Mouse (Mus musculus) forebrain, embryonic 15.5 days (tissue): ENCODE results near the gene Aqp7. TPM values are rescaled to one million over a fixed set of nuclear protein-coding genes. Genes with fewer than 3 reads are reported as not detected.

Experiments
- ATAC-seq: fragments of 200-750 bp; cut with Nextera tagmentation; replicated peaks from 2 replicates; pipeline ENCODE4 v1.8.0; 2017; ENCODE audit warnings: mild to moderate bottlenecking, moderate TSS enrichment, moderate library complexity
- H3K27ac ChIP-seq: fragments of 300-500 bp; sonication (generic); replicated peaks from 2 replicates; pipeline ENCODE4 v1.5.1; 2015; ENCODE audit warnings: mild to moderate bottlenecking, inconsistent platforms
- H3K27me3 ChIP-seq: fragments of 300-500 bp; sonication (generic); 2 replicates; pipeline ENCODE4 v1.6.1; 2015; ENCODE audit warnings: inconsistent platforms
- H3K36me3 ChIP-seq: fragments of 300-500 bp; sonication (generic); 2 replicates; pipeline ENCODE4 v1.6.1; 2015; ENCODE audit warnings: mild to moderate bottlenecking, inconsistent platforms
- H3K4me1 ChIP-seq: fragments of 300-500 bp; sonication (generic); 2 replicates; pipeline ENCODE4 v1.6.1; 2015; ENCODE audit warnings: inconsistent platforms
- H3K4me2 ChIP-seq: fragments of 300-500 bp; sonication (generic); replicated peaks from 2 replicates; pipeline ENCODE4 v1.6.1; 2015; ENCODE audit warnings: mild to moderate bottlenecking, inconsistent platforms
- H3K4me3 ChIP-seq: fragments of 300-500 bp; sonication (generic); 2 replicates; pipeline ENCODE4 v1.5.1; 2015; ENCODE audit warnings: mild to moderate bottlenecking, inconsistent platforms
- H3K9ac ChIP-seq: fragments of 300-500 bp; sonication (generic); replicated peaks from 2 replicates; pipeline ENCODE4 v1.6.1; 2015; ENCODE audit warnings: mild to moderate bottlenecking, inconsistent platforms
- H3K9me3 ChIP-seq: fragments of 300-500 bp; sonication (generic); 2 replicates; pipeline ENCODE4 v1.6.1; 2016; ENCODE audit warnings: inconsistent platforms
- WGBS: fragments of 180-500 bp; shearing (Covaris S2); methylation state at CpG from one replicate; pipeline ENCODE4 v1.1.7; 2015; ENCODE audit warnings: mixed read lengths; 5-methylcytosine and 5-hydroxymethylcytosine counted together
- polyA plus RNA-seq: library from polyadenylated mRNA; unstranded; fragments of >200 nt; fragmentation: Nextera tagmentation; extraction: Ambion mirVana; gene quantifications from 2 replicates; pipeline ENCODE4 v1.2.1, GENCODE M21; 2015

Aqp7 gene
- not detected in 2 replicates for polyA plus RNA-seq

DNA sequence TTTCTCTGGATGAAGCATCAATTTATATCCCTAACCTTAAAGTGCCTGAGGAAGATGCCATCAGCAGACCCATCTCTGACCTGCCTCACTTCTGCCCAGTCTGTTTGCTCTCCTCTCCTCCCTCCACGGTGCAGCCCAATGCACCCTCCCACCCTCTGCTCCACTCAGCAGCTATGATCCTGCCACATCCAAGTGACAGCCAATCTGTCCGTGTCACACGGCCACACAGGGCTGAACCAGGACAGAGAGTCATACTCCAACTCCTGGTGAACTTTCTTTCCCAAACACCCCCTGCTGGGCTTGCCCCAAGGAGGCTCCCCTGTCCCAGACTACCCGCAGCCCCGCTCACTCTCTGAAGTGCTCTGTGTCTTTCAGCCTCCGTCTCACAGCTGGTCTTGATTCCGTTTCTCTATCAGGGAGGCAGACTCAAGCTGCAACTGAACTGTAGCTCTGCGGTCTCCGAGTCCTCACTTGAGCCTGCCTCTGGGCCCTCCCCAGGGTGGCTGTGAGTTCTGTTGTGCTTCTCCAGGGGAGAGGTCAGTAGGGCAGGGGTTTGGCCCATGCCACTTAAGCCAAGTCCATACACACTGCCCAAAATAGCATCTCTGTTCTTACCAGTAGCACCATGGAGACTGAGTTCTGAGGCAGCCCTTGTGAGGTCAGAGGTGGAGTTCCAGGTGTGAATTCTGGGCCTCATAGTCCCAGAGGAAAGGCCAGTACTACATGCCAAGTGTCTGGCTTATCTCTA lies at the start of gene Aqp7:
Gene Aqp7 (minus strand): TSS at position 616 of the 748 bp plus-strand sequence.
- Histone ChIP-seq H3K36me3 (no peaks in the 10 kb centered on the region), H3K9ac (no peak within 1 kb of the TSS), H3K27me3 (no peaks in the 10 kb centered on the region), H3K9me3 (no peaks in the 10 kb centered on the region), H3K4me3 (no peak within 1 kb of the TSS), H3K4me1 (peaks cover 4% of the 10 kb centered on the region; the same call in 1 of the 2 replicates), H3K4me2 (no peak within 1 kb of the TSS), H3K27ac (no peak within 1 kb of the TSS)
- no peak for ATAC-seq
- WGBS = 52% methylated on average over 9 of the region's 9 CpGs

DNA sequence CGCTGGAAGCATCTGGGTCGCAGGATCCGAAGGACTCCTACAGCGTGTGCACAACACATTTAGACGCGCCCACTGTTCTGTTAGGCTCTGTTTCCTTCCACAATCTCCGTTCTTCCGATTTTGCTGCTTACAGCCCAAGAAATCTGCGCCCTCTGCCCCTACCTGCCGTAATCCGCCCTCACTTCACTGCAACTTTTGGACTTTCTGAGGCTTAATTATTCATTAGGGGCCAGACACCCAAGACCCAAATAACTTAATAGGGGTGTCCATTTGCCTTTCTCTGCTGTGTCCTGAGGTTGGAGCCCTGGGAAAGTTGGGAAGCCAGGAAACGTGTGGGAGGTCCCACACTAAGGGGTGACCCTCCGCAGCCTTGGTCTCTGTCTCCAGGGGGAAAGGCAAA lies 49.4 kb upstream of the Aqp7 start:
- H3K9ac ChIP-seq = no peak overlapping the region
- ATAC-seq = 0 out of 2 replicates have a peak, but pooled peaks have one; percentile 4
- H3K9me3 ChIP-seq = no peaks in the 10 kb centered on the region
- H3K4me2 ChIP-seq = no peak overlapping the region
- WGBS = 47% methylated on average over 13 of the region's 13 CpGs
- H3K27me3 ChIP-seq = peaks cover 18% of the 10 kb centered on the region; the same call in 1 of the 2 replicates
- H3K27ac ChIP-seq = no peak overlapping the region
- H3K4me3 ChIP-seq = peak overlapping the region; percentile 47
- no peaks in the 10 kb centered on the region for H3K36me3 ChIP-seq
- H3K4me1 ChIP-seq = peaks cover 13% of the 10 kb centered on the region

DNA sequence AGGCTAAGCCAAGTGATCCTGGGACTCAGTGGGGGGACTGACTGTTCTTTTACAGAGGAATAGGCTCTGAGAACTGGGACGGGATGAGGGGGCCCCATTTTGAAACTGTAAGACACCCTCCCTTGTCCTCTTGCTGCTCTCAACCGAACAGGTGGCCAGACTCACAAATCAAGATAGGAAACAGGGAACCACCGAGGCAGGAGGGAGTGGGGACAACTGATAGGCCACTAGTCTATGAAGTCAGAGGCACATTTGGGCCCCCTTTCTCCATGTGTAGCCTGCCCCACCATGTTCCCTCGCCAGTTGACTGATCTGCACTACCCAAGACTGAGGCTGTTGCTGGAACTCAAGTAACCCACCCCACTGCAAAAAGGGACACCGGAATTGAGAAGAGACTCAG lies 48.9 kb upstream of the Aqp7 start:
- Histone ChIP-seq H3K4me1 (peaks cover 13% of the 10 kb centered on the region), H3K27me3 (peaks cover 18% of the 10 kb centered on the region; the same call in 1 of the 2 replicates), H3K36me3 (no peaks in the 10 kb centered on the region), H3K4me2 (no peak overlapping the region), H3K9me3 (no peaks in the 10 kb centered on the region), H3K9ac (no peak overlapping the region), H3K27ac (no peak overlapping the region), H3K4me3 (no peak overlapping the region)
- ATAC-seq = no peak
- WGBS = 76% methylated on average over 5 of the region's 5 CpGs

DNA sequence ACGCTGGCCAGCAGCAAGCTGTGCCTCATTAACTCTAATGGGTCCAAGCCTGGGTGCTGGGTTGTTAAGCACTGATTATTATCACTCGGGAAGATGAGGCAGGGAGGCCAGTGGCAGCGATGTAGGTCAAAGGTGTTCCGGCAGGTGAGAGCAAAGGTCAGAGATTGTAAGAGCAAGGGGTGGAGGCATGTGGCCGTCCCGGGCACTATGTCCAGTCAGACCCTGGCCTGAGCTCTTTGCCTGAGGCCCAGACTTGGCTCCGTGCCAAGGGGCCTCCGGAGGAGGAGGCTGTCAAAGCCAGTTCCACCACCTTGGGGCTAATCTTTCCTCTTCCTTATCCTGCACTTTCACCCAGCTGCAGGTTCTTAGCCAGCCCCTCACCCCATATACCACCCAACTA lies 48.2 kb upstream of the Aqp7 start:
- no peaks in the 10 kb centered on the region for H3K9me3 ChIP-seq

DNA sequence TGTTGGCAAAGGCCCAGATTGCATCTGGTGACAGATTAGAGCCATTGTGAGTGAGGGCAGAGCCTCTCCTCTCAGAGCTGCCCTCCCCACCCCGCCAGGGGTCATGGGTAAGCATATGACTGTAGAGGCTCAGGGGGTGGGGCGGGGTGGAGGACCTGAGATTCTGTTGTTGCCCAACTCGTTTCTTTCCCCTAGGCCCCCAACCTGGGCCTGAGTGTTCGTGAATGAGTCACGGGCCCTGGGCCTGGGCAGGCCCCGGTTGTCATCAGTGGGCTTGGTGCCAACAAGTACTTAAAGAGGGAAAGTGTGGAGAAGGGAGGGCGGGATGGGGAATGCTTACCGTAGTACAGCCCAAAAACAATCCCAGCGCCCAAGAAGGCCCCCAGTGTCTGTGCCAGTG lies 46.4 kb upstream of the Aqp7 start:
- no peak overlapping the region for H3K4me2 ChIP-seq
- WGBS = 55% methylated on average over 9 of the region's 9 CpGs
- no peak overlapping the region for H3K4me3 ChIP-seq
- no peaks in the 10 kb centered on the region for H3K9me3 ChIP-seq
- H3K36me3 ChIP-seq = no peaks in the 10 kb centered on the region
- H3K9ac ChIP-seq = no peak overlapping the region
- peaks cover 18% of the 10 kb centered on the region; the same call in 1 of the 2 replicates for H3K27me3 ChIP-seq
- ATAC-seq = no peak
- H3K4me1 ChIP-seq = peaks cover 13% of the 10 kb centered on the region
- no peak overlapping the region for H3K27ac ChIP-seq

More for the DNA sequence above, 48.2 kb upstream of the Aqp7 start:
- H3K36me3 ChIP-seq = no peaks in the 10 kb centered on the region
- no peak overlapping the region for H3K4me3 ChIP-seq
- no peak overlapping the region for H3K4me2 ChIP-seq
- H3K27ac ChIP-seq = no peak overlapping the region
- peaks cover 18% of the 10 kb centered on the region; the same call in 1 of the 2 replicates for H3K27me3 ChIP-seq
- H3K9ac ChIP-seq = no peak overlapping the region
- H3K4me1 ChIP-seq = peaks cover 13% of the 10 kb centered on the region
- WGBS = 67% methylated on average over 8 of the region's 8 CpGs
- ATAC-seq = no peak

DNA sequence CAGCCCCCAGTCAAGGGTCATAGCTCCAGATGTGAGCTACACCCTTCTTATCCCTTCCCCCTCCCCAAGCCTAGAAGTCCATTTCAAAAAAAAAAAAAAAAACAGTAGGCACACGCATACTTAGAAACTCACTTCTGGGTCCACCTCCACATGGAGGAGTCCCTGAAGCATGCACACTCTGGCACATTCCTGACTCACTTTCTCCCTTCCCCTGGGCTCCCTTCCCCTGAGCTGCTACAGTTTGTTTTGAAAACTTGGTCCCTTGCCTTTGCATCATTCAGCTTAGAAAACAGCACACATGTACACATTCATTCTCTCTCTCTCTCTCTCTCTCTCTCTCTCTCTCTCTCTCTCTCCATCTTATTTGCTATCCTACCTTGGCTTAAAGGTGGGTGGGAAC lies 45.0 kb upstream of the Aqp7 start:
- ATAC-seq = no peak
- Histone ChIP-seq H3K27me3 (peaks cover 14% of the 10 kb centered on the region; the same call in 1 of the 2 replicates), H3K9me3 (no peaks in the 10 kb centered on the region), H3K27ac (no peak overlapping the region), H3K36me3 (no peaks in the 10 kb centered on the region), H3K4me1 (peaks cover 4% of the 10 kb centered on the region), H3K4me2 (no peak overlapping the region), H3K9ac (no peak overlapping the region), H3K4me3 (no peak overlapping the region)
- WGBS = 83% methylated on average over 1 of the region's 1 CpGs

DNA sequence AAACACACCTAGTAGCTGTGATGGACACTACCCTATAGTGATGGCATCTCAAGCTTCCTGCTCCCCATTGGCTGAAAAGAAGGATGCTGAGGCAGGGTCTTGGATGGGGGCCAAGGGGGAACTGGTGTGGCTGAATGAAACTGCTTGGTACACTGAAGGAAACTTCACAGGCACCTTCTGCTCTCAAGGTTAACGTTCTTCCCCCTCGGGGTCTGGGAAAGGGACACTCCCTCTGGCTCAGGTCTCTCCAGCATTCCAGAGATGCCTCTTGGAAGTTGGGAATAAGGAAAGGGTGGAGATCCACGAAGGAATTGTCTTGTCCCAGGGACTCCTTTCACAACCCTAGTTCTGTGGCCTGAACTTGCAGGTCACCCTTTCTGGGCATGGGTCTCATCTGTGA lies 43.5 kb upstream of the Aqp7 start:
- ATAC-seq = no peak
- no peaks in the 10 kb centered on the region for H3K4me1 ChIP-seq
- H3K27ac ChIP-seq = no peak overlapping the region
- 0 out of 2 replicates have a peak, but pooled peaks cover under 1% of the 10 kb centered on the region for H3K27me3 ChIP-seq
- H3K36me3 ChIP-seq = no peaks in the 10 kb centered on the region
- no peak overlapping the region for H3K9ac ChIP-seq
- WGBS = 69% methylated on average over 3 of the region's 3 CpGs
- H3K4me2 ChIP-seq = no peak overlapping the region
- no peak overlapping the region for H3K4me3 ChIP-seq
- H3K9me3 ChIP-seq = no peaks in the 10 kb centered on the region

DNA sequence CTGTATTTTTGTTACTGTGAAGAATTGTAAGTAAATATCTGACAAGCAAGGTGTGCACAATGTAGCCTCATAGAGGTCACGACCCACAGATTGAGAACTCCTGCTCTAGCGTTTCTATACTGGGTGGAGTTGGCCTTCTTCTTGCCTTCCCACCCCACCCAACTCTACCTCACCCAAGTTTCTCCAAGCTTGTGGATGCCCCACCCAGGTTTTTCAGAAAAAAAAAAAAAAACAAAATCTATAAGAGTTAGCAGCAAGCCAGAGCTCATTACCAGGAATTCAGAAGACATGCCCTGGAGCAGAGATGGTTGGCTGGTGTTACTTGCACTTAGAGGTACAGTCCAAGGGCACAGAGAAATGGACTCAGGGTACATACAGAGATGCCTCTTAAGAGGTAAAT lies 41.8 kb upstream of the Aqp7 start:
- 79% methylated on average over 2 of the region's 2 CpGs for WGBS
- no peak overlapping the region for H3K4me2 ChIP-seq
- no peaks in the 10 kb centered on the region for H3K36me3 ChIP-seq
- H3K9ac ChIP-seq = no peak overlapping the region
- H3K4me3 ChIP-seq = no peak overlapping the region
- no peak for ATAC-seq
- no peak overlapping the region for H3K27ac ChIP-seq
- H3K27me3 ChIP-seq = no peaks in the 10 kb centered on the region
- H3K9me3 ChIP-seq = no peaks in the 10 kb centered on the region
- H3K4me1 ChIP-seq = no peaks in the 10 kb centered on the region

DNA sequence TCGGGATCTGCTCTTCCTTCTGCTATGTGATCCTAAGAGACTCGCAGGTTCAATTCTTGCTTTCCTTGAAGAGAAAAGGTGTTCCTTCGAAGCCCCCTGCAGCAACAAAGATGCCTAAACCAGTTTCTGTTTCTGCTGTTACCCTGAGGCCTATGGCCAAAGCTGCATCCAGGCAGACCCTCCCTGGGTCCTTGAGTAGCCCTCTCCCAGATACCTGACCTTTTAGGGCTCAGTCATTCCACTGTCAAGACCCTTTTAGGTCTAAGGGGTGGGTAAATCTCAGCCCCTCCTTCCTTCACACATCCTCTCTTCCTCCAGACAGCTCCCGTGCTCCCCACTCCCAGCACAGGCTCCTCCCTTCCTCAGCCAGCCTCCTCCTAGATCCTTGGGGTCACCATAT lies 41.2 kb upstream of the Aqp7 start:
- 82% methylated on average over 4 of the region's 4 CpGs for WGBS
- Histone ChIP-seq H3K9ac (no peak overlapping the region), H3K27me3 (no peaks in the 10 kb centered on the region), H3K4me1 (no peaks in the 10 kb centered on the region), H3K4me3 (no peak overlapping the region), H3K36me3 (no peaks in the 10 kb centered on the region), H3K9me3 (no peaks in the 10 kb centered on the region), H3K4me2 (no peak overlapping the region), H3K27ac (no peak overlapping the region)
- no peak for ATAC-seq

DNA sequence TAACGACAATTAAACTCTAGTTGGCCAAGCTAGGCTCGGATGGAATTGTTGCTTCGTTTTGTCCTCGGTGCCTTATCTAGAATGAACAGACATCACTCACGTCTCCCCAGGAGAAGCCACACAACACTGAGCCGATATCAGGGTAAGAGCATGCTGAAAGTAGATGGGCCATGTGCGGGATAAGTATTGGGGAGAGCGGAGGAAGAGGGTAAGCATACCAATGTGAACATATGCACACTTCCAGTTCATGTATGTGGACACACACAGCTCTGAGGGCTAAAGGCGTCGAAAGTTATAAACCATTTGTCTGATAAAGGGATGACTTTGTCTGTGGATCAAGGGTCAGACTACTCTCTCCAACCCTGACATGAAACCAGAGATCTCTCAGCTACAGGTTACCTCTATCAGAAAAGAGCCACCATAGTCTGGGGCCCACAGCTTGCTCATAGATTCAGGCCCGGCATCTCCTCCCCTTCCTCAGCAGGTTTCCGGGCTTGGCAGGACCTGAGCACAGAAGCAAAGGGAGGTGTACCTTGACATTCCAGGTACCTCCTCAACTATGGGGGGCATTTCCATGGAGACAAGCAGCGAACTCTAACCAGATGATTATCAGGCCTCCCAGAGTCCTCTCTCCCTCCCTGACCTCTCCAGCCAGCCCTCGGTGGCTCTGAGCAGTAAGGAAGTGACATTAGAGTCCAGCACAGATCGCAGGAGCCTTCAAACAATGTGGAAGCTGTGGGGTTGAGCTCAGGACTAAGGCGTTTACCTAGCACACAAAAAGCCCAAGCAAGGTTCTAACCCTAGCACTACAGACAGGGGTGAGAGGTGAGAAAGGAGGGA lies 39.7 kb upstream of the Aqp7 start:
- Histone ChIP-seq H3K36me3 (no peaks in the 10 kb centered on the region), H3K4me1 (no peaks in the 10 kb centered on the region), H3K27ac (no peak overlapping the region), H3K4me3 (no peak overlapping the region), H3K9me3 (no peaks in the 10 kb centered on the region), H3K9ac (no peak overlapping the region), H3K4me2 (no peak overlapping the region), H3K27me3 (no peaks in the 10 kb centered on the region)
- WGBS = 89% methylated on average over 16 of the region's 16 CpGs
- no peak for ATAC-seq

DNA sequence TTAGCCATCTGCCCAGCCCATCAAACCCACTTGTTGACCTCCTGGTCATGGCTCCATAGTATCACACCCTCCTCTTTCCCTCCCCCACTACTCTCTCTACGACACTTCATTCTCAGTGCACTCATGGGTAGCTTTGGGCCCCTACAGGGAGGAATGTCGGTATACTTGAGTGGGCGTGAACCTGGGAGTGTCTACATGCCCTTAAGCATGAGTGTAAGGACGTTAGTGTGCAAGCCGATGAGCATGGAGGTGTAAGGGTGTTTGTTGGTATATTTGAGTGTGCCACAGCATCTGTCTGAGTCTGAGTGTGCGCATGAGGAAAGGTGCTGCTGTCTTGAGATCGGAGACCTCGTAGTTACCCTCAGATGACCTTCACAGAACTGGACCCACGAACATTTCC lies 39.0 kb upstream of the Aqp7 start:
- Histone ChIP-seq H3K4me1 (no peaks in the 10 kb centered on the region), H3K9me3 (no peaks in the 10 kb centered on the region), H3K27me3 (no peaks in the 10 kb centered on the region), H3K4me2 (no peak overlapping the region), H3K36me3 (no peaks in the 10 kb centered on the region), H3K9ac (no peak overlapping the region), H3K4me3 (no peak overlapping the region), H3K27ac (no peak overlapping the region)
- WGBS = 80% methylated on average over 9 of the region's 9 CpGs
- ATAC-seq = no peak

DNA sequence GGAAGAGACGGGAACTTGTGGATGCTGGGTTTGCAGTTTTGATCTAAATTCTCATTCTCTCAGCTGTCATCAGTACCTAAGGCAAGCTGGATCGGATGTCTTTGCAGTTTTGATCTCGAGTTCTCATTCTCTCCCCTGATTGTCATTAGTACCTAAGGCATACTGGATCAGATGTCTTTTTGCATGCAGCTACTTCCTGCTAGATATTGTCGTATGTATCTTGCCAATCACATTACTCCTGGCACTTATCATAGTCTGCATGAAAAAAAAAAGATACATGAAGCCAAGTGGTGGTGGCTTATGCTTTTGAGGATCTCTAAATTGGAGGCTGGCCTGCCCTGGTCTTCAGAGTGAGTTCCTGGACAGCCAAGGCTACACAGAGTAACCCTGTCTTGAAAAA lies 36.9 kb upstream of the Aqp7 start:
- no peaks in the 10 kb centered on the region for H3K36me3 ChIP-seq
- no peaks in the 10 kb centered on the region for H3K9me3 ChIP-seq
- H3K9ac ChIP-seq = no peak overlapping the region
- no peaks in the 10 kb centered on the region for H3K27me3 ChIP-seq
- 91% methylated on average over 4 of the region's 4 CpGs for WGBS
- H3K4me2 ChIP-seq = no peak overlapping the region
- no peak for ATAC-seq
- no peaks in the 10 kb centered on the region for H3K4me1 ChIP-seq
- H3K4me3 ChIP-seq = no peak overlapping the region
- H3K27ac ChIP-seq = no peak overlapping the region
